Mouse (Mus musculus) megakaryocyte, embryonic 14.5 days (primary cell): ENCODE data around the gene Islr2. TPM values are rescaled to one million over a fixed set of nuclear protein-coding genes. Genes with fewer than 3 reads are reported as not detected.

Experiments
- H3K27me3 ChIP-seq: replicated peaks from 2 replicates; pipeline ENCODE3; 2012; ENCODE audit warnings: inconsistent platforms
- H3K36me3 ChIP-seq: replicated peaks from 2 replicates; pipeline ENCODE3; 2012; ENCODE audit warnings: low read length, inconsistent platforms, mixed read lengths
- H3K4me1 ChIP-seq: 2 replicates; pipeline ENCODE4 v1.6.1; 2012; ENCODE audit warnings: inconsistent platforms
- H3K4me3 ChIP-seq: replicated peaks from 2 replicates; pipeline ENCODE3; 2012; ENCODE audit warnings: moderate library complexity, mild to moderate bottlenecking, inconsistent platforms
- H3K9me3 ChIP-seq: 2 replicates; pipeline ENCODE4 v1.6.1; 2012; ENCODE audit warnings: inconsistent platforms
- FLI1 ChIP-seq: IDR thresholded peaks from 2 replicates; pipeline ENCODE4 v1.6.1; 2012; ENCODE audit warnings: low read length, inconsistent platforms, mixed read lengths
- GATA1 ChIP-seq: IDR thresholded peaks from 3 replicates; pipeline ENCODE4 v1.6.1; 2012; ENCODE audit warnings: mixed read lengths, low read length, inconsistent platforms, borderline replicate concordance
- polyA plus RNA-seq: library from polyadenylated mRNA; stranded (reverse); fragments of >175 nt; gene quantifications from 2 replicates; pipeline ENCODE4 v1.2.3, GENCODE M21; 2012; ENCODE audit warnings: low replicate concordance; ENCODE audit not compliant: insufficient read depth

Gene Islr2
- polyA plus RNA-seq, 1 experiment = 0.09 TPM

DNA sequence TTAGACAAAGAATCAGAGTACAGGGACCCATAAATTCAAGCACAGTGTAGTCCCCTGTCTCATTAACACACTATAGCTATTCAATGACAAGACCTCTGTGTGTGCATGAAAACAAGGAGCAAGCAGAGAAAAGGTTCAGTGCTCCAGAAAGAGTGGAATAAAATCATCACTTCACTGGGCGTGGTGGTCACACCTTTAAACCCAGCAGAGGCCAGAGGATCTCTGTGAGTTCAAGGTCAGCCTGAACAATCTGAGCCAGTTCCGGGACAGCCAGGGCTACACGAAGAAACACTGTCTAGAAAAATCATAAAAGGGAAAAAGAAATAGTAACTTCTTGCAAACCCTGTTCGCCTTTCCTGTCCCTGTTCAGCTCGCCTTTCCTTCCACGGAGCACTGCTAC lies 39.6 kb upstream of the Islr2 start:
- Histone ChIP-seq H3K27me3 (no peaks in the 10 kb centered on the region), H3K9me3 (no peaks in the 10 kb centered on the region), H3K36me3 (peaks cover 62% of the 10 kb centered on the region), H3K4me3 (no peak overlapping the region), H3K4me1 (peaks cover 73% of the 10 kb centered on the region)
- TF ChIP-seq FLI1 (no peak), GATA1 (no peak)

DNA sequence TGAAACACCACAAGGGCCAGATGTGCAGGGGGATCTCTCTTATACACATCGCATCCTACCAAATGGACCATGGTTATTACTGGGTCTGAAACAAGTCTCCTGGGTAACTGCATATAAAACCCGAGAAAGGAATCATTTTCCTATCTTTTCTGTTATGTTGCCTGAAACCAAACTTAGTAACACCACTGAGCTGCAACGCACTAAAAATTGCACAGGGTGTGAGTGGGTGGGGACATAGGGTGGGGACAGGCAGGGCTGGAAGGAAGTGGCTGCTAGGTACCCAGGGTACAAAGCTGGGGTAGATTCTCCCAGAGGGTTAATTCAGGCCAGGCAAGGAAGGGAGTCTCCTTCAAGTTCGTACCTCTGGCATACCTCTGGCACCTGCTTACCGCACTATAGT lies 38.6 kb upstream of the Islr2 start:
- TF ChIP-seq GATA1 (no peak), FLI1 (no peak)
- H3K27me3 ChIP-seq = no peaks in the 10 kb centered on the region
- H3K36me3 ChIP-seq = peaks cover 64% of the 10 kb centered on the region
- H3K9me3 ChIP-seq = no peaks in the 10 kb centered on the region
- no peak overlapping the region for H3K4me3 ChIP-seq
- H3K4me1 ChIP-seq = peaks cover 66% of the 10 kb centered on the region

DNA sequence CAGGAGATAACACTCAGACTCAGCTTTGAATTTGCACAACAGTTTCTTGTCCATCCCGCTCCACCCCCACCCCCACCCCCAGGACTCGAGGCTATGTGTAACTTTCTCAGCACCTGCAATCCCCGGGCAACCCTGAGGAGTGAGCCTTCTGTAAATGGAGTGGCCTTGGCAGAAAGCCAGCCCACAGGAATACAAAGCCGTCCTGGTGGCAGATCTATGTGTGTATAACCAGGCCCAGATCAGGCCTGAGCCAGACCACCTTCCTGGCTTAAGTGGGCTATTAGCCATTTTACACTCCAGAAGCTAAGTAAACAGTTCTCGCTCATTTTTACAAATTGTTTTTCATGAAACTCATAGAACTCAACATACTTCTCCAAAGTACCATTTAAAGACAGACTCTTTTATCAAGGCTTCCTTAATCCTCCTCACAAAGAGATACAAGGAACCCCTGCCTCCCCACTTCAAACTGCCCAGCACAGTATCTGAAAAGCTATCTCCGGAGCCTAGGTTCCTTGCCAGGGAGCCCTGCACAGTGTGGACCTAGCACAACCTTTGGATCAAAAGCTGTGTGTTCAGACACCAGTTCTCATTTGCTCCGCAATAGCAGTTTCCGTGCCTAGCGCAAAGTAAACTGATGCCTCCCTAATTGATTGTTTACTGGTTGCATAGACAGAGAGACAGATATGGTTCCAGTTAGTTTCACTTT lies 37.8 kb upstream of the Islr2 start:
- H3K4me1 ChIP-seq = peaks cover 62% of the 10 kb centered on the region
- TF ChIP-seq FLI1 = no peak
- no peak for TF ChIP-seq GATA1
- peaks cover 69% of the 10 kb centered on the region for H3K36me3 ChIP-seq
- H3K4me3 ChIP-seq = no peak overlapping the region
- no peaks in the 10 kb centered on the region for H3K27me3 ChIP-seq
- H3K9me3 ChIP-seq = no peaks in the 10 kb centered on the region

DNA sequence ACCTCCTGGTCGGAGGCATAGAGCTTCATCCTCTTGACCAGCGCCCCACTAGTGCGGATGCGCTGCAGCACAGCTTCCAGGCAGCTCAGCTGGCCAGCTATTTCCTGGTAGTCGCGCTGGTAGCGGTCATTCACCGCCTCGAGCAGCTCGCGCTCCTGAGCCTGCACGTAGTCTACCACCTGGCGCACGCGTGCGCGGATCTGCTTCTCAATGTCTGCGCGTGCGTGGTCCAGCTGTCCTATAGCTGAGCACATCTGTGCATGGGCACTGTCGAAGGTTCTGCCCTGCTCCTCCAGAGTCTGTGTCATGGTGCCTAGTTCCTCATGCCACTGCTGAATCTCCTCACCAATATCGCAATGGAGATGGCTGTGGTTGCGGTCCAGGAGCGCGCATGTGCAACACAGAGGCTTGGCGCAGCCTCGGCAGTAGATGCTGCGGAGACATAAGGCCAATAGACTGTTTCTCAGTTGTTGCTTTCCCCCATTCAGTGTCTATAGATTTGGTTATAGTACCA lies 30.4 kb upstream of the Islr2 start:
- peaks cover 68% of the 10 kb centered on the region for H3K36me3 ChIP-seq
- H3K4me1 ChIP-seq = peaks cover 30% of the 10 kb centered on the region
- H3K4me3 ChIP-seq = peak overlapping the region; percentile 8
- TF ChIP-seq GATA1 = no peak
- no peak for TF ChIP-seq FLI1
- peaks cover 3% of the 10 kb centered on the region for H3K27me3 ChIP-seq
- H3K9me3 ChIP-seq = no peaks in the 10 kb centered on the region

DNA sequence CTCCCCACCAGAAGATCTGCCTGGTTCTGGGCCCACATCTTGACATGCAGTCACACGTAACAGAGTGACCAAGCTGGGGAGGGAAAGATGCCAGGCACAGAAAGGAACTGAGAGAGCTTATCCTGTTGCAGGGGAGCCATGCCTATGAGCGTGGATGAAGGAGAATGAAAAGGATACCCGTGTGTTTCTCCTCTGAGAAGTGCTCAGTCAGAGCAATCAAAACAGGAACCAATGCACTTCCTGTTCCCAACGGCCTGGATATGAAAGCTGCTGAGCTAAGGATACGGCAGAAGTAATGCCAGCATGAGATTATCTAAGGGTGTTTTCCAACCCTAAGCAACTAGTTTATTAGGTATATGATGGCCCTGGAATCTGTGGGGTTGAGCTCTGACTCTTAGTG lies 28.3 kb upstream of the Islr2 start:
- peaks cover 84% of the 10 kb centered on the region for H3K36me3 ChIP-seq
- H3K4me3 ChIP-seq = no peak overlapping the region
- peaks cover 3% of the 10 kb centered on the region for H3K27me3 ChIP-seq
- H3K9me3 ChIP-seq = no peaks in the 10 kb centered on the region
- H3K4me1 ChIP-seq = peaks cover 26% of the 10 kb centered on the region
- TF ChIP-seq GATA1 (no peak), FLI1 (no peak)

DNA sequence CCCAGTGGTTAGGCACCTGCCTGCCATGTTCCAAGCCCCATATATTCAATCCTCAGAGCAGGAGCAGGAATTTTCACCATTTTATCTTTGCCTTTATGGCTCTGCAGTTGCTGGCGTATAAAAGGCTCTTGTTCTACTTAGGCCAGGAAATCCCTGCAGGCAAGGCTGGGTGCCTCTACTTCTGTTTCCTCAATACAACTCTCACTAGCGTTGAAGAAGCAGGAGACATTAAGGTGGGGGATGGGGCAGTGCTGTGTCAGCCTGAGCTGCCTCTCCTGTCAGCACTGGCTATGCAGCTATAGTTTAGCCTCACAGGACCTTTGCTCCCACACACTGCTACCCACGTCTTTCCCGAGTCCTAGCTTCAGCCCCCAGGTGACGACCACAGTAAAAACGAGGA lies 27.6 kb upstream of the Islr2 start:
- H3K4me3 ChIP-seq = no peak overlapping the region
- TF ChIP-seq FLI1 (no peak), GATA1 (no peak)
- peaks cover 3% of the 10 kb centered on the region for H3K27me3 ChIP-seq
- H3K36me3 ChIP-seq = peaks cover 85% of the 10 kb centered on the region
- peaks cover 26% of the 10 kb centered on the region for H3K4me1 ChIP-seq
- H3K9me3 ChIP-seq = no peaks in the 10 kb centered on the region

DNA sequence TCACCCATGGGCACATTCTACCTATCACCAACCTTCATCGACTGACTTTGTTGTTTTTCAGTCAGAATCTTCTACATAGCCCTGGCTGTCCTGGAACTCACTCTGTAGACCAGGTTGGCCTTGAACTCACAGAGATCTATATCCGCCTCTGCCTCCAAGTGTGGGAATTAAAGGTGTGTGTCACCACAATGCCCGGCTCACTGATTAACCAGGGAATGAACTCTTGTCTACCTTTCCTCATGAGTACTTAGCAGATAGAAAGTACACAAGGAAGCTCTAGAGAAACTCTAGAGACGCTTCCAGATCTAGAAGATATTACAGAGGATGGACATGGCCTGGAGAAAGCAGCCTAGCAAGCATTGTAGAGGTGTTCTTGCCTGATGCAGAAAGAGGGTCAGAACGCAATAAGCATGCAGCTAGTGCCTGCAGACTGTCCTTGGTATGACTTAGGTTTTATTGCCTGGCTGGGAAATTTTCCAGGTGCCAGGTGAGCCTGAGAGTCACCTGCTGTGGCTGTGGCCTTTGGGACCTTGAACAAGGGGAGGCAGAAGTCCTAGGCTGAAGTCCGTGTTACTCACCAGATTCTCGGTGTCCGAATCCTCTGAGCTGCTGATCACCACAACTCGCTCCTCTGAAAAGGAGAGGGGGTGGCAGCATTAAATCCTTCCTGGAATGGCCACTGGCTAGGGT lies 24.8 kb upstream of the Islr2 start:
- H3K9me3 ChIP-seq = no peaks in the 10 kb centered on the region
- H3K4me1 ChIP-seq = peaks cover 41% of the 10 kb centered on the region
- no peak overlapping the region for H3K4me3 ChIP-seq
- no peak for TF ChIP-seq GATA1
- no peak for TF ChIP-seq FLI1
- H3K27me3 ChIP-seq = no peaks in the 10 kb centered on the region
- H3K36me3 ChIP-seq = peaks cover 96% of the 10 kb centered on the region

DNA sequence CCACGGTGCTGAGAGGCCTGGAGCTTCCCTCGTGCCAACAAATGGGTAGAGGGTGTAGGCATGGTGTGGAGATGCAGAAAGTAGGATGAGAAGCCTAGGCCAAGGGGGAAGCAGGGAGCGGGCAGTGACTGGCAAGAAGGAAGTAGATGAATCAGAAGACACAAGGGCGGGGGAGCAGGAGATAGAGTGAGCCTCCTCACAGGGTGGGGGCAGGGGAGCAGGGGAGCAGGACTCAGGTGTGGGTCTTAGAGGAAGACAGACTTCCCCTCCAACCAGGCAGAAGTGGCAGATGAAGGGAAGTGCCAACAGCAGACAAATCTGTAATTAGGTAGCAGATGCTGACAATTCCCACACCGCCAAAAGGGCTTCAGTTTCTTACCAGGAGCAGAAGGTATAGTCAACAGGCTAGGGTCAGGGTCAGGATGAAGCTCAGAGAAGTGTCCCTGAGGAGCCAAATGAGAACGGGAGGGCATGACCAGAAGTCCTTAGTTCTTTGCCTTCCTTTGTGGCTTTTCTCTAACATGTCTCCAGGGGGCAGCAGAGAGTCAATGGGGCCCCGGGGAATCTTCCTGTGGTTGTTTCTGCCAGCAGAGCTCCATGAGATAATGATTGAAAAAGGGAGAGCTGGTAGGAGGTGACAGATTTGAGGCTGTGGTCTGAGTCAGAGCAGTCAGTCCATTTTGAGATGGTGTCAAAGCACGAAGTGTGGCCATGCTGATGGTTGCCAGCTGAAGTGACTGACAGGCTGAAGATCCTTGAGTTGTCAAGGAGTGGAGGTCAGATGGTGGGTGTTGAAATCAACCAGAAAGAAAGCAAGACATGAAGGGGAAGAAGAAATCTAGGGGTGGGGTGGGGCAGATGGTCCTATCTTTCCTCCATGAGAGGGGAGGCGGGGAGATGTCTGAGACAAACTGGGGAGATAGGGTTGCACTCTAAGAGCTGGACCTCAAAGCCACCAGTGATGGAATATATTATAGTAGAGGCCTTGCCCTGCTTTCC lies 22.1 kb upstream of the Islr2 start:
- TF ChIP-seq FLI1 (no peak), GATA1 (no peak)
- Histone ChIP-seq H3K9me3 (no peaks in the 10 kb centered on the region), H3K4me1 (peaks cover 22% of the 10 kb centered on the region), H3K4me3 (no peak overlapping the region), H3K36me3 (peaks cover 98% of the 10 kb centered on the region), H3K27me3 (no peaks in the 10 kb centered on the region)

DNA sequence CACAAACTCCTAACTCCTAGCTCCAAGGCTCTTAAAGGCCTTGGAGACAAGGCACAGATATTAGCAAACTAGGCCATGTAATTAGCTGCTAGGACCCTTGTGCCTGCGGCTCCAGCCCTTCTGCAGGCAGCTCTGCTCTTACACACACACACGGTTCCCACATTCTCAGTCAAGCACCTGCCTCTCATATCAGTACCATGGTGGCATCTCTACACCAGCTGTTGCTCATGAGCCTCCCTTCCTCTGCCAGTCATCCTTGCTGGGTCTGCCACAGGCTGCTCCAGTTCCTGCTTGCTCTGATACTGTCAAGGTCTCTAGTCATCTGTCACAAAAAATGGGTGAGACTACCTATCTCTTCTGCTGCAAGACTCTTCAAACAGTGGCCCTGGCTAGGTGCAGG lies 20.2 kb upstream of the Islr2 start:
- Histone ChIP-seq H3K4me1 (peaks cover 22% of the 10 kb centered on the region), H3K4me3 (no peak overlapping the region), H3K27me3 (no peaks in the 10 kb centered on the region), H3K9me3 (no peaks in the 10 kb centered on the region), H3K36me3 (peaks cover 98% of the 10 kb centered on the region)
- no peak for TF ChIP-seq GATA1
- TF ChIP-seq FLI1 = no peak
